Mouse (Mus musculus): ENCODE data around the gene Tmem43. TPM values are rescaled to one million over a fixed set of nuclear protein-coding genes. Genes with fewer than 3 reads are reported as not detected.

Gene Tmem43
- polyA plus RNA-seq, 1 experiment from 2014 or later, result 12.2 TPM

DNA sequence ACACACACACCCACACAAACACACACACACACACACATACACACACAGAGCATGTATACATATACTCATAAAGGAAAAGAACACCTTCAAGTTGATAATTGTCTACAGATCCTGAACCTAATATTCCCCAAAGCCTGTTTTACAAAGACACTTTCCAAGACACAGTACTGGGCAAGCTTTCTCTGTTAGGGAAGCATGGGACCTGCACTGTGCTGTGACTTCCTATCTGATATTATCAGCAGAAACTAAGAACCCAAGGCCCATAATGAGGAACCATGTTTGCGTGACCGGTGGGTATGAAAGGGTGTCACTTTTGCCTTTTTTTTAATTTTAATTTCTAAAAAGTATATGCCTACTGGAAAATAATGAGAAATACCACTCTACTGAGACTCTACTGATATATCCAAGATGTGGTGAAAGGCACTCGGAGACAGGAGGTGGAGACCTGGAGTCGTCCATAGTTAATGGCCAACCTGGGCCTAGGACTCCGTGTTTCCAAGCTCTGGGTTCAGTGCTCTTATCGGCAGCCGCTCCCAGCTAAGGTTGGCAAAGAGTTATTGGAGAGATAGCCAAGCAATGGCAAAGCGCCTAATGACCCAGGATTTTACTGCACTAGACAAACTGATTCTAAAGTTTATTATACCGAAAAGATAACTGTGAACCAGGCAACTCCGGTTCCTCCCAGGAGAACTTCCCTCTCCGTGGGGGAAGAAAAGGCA is 62.7 kb downstream of the Tmem43 start:
- H3K36me3 ChIP-seq, result no peaks in the 10 kb centered on the region
- no peak for ATAC-seq (ENCODE audit: low read depth)
- 71% methylated on average over 11 of the region's 11 CpGs for WGBS (ENCODE audit: insufficient replicate concordance)
- no peak overlapping the region for H3K4me2 ChIP-seq
- H3K27me3 ChIP-seq, result no peaks in the 10 kb centered on the region
- H3K9ac ChIP-seq, result no peak overlapping the region
- DNase-seq, result no peak
- H3K4me3 ChIP-seq (replicated peaks), result no peak overlapping the region
- no peaks in the 10 kb centered on the region for H3K9me3 ChIP-seq (replicated peaks)
- no peak overlapping the region for H3K27ac ChIP-seq
- H3K4me1 ChIP-seq (replicated peaks), result no peaks in the 10 kb centered on the region

Other genes with a start within 250 kb of the Tmem43 start
- gene Wnt7a, start 62.3 kb upstream of the Tmem43 start, polyA plus RNA-seq (2015; fragmentation: Nextera tagmentation; extraction: Ambion mirVana), result not detected in 2 replicates
- gene Chchd4, start 157 bp upstream of the Tmem43 start, polyA plus RNA-seq (2015; fragmentation: Nextera tagmentation; extraction: Ambion mirVana), result 24.0 and 24.2 TPM in 2 replicates
- gene Xpc, start 42.2 kb downstream of the Tmem43 start, polyA plus RNA-seq (2015; fragmentation: Nextera tagmentation; extraction: Ambion mirVana), result 4.6 and 5.5 TPM in 2 replicates
- 173 and 175 TPM in 2 replicates for gene Lsm3, start 42.2 kb downstream of the Tmem43 start, polyA plus RNA-seq (2015; fragmentation: Nextera tagmentation; extraction: Ambion mirVana)
- gene Slc6a6, start 210.3 kb downstream of the Tmem43 start, polyA plus RNA-seq (2015; fragmentation: Nextera tagmentation; extraction: Ambion mirVana), result 21.7 and 23.3 TPM in 2 replicates